Mouse (Mus musculus) cerebral cortex, adult 2 months (tissue): Measurements from ENCODE around the gene Pard3.

Experiments
- WGBS: fragments of 180-500 bp; shearing (Covaris S2); methylation state at CpG from one replicate; pipeline ENCODE4 v1.1.7; 2018; 5-methylcytosine and 5-hydroxymethylcytosine counted together

Pard3 gene

GRCm38 (mm10) chr8:127088372-127088771 is 24.7 kb downstream of the Pard3 start:
- 59% methylated on average over 9 of the region's 9 CpGs for WGBS

GRCm38 (mm10) chr8:127089021-127089420 is 25.3 kb downstream of the Pard3 start:
- WGBS: 63% methylated on average over 8 of the region's 8 CpGs

- 90% methylated on average over 4 of the region's 4 CpGs for WGBS
Measured at GRCm38 (mm10) chr8:127090435-127090834, 26.7 kb downstream of the Pard3 start.

- 83% methylated on average over 3 of the region's 3 CpGs for WGBS
Measured at GRCm38 (mm10) chr8:127091936-127092335, 28.2 kb downstream of the Pard3 start.

- 16% methylated on average over 10 of the region's 10 CpGs for WGBS
Measured at GRCm38 (mm10) chr8:127092383-127093112, 28.9 kb downstream of the Pard3 start.

GRCm38 (mm10) chr8:127093113-127093426 is 29.4 kb downstream of the Pard3 start:
- 57% methylated on average over 3 of the region's 3 CpGs for WGBS

GRCm38 (mm10) chr8:127095763-127096162 is 32.1 kb downstream of the Pard3 start:
- WGBS: 93% methylated on average over 7 of the region's 7 CpGs

GRCm38 (mm10) chr8:127099439-127100090 is 35.9 kb downstream of the Pard3 start:
- 77% methylated on average over 1 of the region's 1 CpGs for WGBS

- whole genome bisulfite sequencing: 62% methylated on average over 5 of the region's 5 CpGs
Measured at GRCm38 (mm10) chr8:127103256-127103655, 39.6 kb downstream of the Pard3 start.

- WGBS: 87% methylated on average over 2 of the region's 2 CpGs
Measured at GRCm38 (mm10) chr8:127104616-127105015, 40.9 kb downstream of the Pard3 start.

GRCm38 (mm10) chr8:127107928-127108327 is 44.2 kb downstream of the Pard3 start:
- 39% methylated on average over 3 of the region's 3 CpGs for WGBS

GRCm38 (mm10) chr8:127113209-127113608 is 49.5 kb downstream of the Pard3 start:
- WGBS: 95% methylated on average over 5 of the region's 5 CpGs

- WGBS: 89% methylated on average over 3 of the region's 3 CpGs
Measured at GRCm38 (mm10) chr8:127115837-127116236, 52.1 kb downstream of the Pard3 start.

- WGBS: 46% methylated on average over 11 of the region's 11 CpGs
Measured at GRCm38 (mm10) chr8:127118373-127118861, 54.7 kb downstream of the Pard3 start.

GRCm38 (mm10) chr8:127123391-127123790 is 59.7 kb downstream of the Pard3 start:
- WGBS: 88% methylated on average over 3 of the region's 3 CpGs

- WGBS: 51% methylated on average over 8 of the region's 8 CpGs
Measured at GRCm38 (mm10) chr8:127124795-127125194, 61.1 kb downstream of the Pard3 start.

- WGBS: 78% methylated on average over 11 of the region's 11 CpGs
Measured at GRCm38 (mm10) chr8:127125686-127126683, 62.3 kb downstream of the Pard3 start.

GRCm38 (mm10) chr8:127128781-127129396 is 65.2 kb downstream of the Pard3 start:
- 40% methylated on average over 8 of the region's 8 CpGs for WGBS

- WGBS: 83% methylated on average over 5 of the region's 5 CpGs
Measured at GRCm38 (mm10) chr8:127134327-127134726, 70.6 kb downstream of the Pard3 start.

- WGBS: 69% methylated on average over 2 of the region's 2 CpGs
Measured at GRCm38 (mm10) chr8:127136201-127136600, 72.5 kb downstream of the Pard3 start.

- 94% methylated on average over 2 of the region's 2 CpGs for WGBS
Measured at GRCm38 (mm10) chr8:127136781-127137180, 73.1 kb downstream of the Pard3 start.

GRCm38 (mm10) chr8:127139154-127139553 is 75.5 kb downstream of the Pard3 start:
- WGBS: 20% methylated on average over 1 of the region's 1 CpGs
